Mouse (Mus musculus): ENCODE results near the gene Armc8. TPM values are rescaled to one million over a fixed set of nuclear protein-coding genes. Genes with fewer than 3 reads are reported as not detected.
A peak's percentile ranks its signal among the peaks of the same experiment; 100 is the strongest.

The Armc8 gene
- polyA plus RNA-seq, 1 experiment from 2014 or later: 24.2 TPM

DNA sequence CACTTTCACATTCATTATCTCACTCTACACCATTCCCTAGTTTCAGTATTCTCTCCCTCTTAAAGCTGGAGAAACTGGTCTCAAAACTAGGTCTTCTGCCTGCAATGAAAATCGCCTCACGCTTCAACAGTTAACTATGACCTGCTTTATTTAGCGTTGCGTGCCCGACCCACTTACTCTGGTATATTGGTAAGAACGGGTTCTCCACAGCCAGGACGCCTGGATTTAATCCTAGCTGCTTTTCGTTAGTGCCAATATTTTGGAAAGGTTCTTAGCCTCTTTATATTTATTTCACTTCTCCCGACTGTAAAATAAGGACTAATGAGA lies 335 bp upstream of the Armc8 start:
- H3K27ac ChIP-seq (ENCODE audit: low read length): peak overlapping the region; percentile 99
- no peak for ATAC-seq (ENCODE audit: insufficient read depth, low FRiP score)

DNA sequence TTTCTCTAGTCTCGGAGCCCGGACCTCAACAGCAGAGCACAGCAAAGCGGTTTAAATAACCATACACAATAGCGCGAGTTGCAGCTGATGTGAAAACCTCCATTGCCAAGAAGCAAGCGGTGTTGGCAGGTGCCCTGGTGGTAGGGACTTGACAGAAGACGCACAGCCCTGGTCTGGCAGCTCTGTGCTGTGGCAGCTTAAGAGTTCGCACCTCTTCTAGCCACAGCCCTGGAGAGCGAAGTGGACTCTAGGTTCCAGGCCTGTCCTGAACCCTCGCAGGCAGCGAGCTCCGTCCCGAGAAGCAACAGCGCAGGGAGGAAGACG lies 714 bp downstream of the Armc8 start:
- WGBS: under 1% methylated on average over 15 of the region's 15 CpGs
- H3K27me3 ChIP-seq (ENCODE audit: control insufficient read depth, insufficient read depth, low read length): no peaks in the 10 kb centered on the region
- peak overlapping the region; percentile 98 for H3K9ac ChIP-seq (ENCODE audit: low read length)
- peaks cover 10% of the 10 kb centered on the region for H3K4me1 ChIP-seq (ENCODE audit: control insufficient read depth, insufficient read depth, low read length)
- ATAC-seq (ENCODE audit: insufficient read depth, low FRiP score): no peak; the same call in 1 of the 2 replicates
- H3K27ac ChIP-seq (ENCODE audit: low read length): peak overlapping the region; percentile 99
- no peaks in the 10 kb centered on the region for H3K9me3 ChIP-seq (replicated peaks; ENCODE audit: control insufficient read depth, low read length)
- peak overlapping the region; percentile 90 for H3K4me3 ChIP-seq (replicated peaks; ENCODE audit: low read length)
- no peaks in the 10 kb centered on the region for H3K36me3 ChIP-seq (ENCODE audit: control insufficient read depth, insufficient read depth, low read length)
- H3K4me2 ChIP-seq (ENCODE audit: low read depth, low read length): peak overlapping the region; percentile 84

More for the DNA sequence above, 335 bp upstream of the Armc8 start:
- WGBS: 2% methylated on average over 9 of the region's 9 CpGs
- peaks cover 5% of the 10 kb centered on the region for H3K4me1 ChIP-seq (ENCODE audit: control insufficient read depth, insufficient read depth, low read length)
- H3K36me3 ChIP-seq (ENCODE audit: control insufficient read depth, insufficient read depth, low read length): no peaks in the 10 kb centered on the region
- peak overlapping the region; percentile 98 for H3K9ac ChIP-seq (ENCODE audit: low read length)
- H3K4me3 ChIP-seq (replicated peaks; ENCODE audit: low read length): peak overlapping the region; percentile 90
- no peaks in the 10 kb centered on the region for H3K9me3 ChIP-seq (replicated peaks; ENCODE audit: control insufficient read depth, low read length)
- H3K27me3 ChIP-seq (ENCODE audit: control insufficient read depth, insufficient read depth, low read length): no peaks in the 10 kb centered on the region
- peak overlapping the region; percentile 84 for H3K4me2 ChIP-seq (ENCODE audit: low read depth, low read length)

DNA sequence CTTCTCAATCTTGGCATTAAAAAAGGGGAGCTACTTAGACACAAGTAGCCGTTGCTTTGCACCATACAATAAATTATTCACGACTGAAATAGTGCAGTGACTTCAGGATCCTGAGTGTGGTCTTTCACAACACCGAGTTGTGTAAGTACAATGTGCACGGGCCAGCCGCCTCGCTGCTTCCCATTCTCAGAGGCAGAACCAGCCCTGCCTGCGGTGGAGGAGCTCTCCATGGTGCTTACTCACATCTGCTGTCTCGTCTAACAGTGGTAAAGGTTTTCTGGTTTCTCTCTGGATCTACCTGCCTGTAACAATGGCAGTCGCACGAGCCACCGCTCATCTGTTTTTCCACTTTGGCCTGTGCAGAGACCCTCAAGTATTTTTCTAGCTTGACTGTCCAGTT lies 5.0 kb downstream of the Armc8 start:
- Histone ChIP-seq H3K27ac (ENCODE audit: low read length) (no peak overlapping the region), H3K9ac (ENCODE audit: low read length) (no peak overlapping the region), H3K4me2 (ENCODE audit: low read depth, low read length) (no peak overlapping the region), H3K4me1 (ENCODE audit: control insufficient read depth, insufficient read depth, low read length) (peaks cover 10% of the 10 kb centered on the region), H3K9me3 (replicated peaks; ENCODE audit: control insufficient read depth, low read length) (no peaks in the 10 kb centered on the region), H3K4me3 (replicated peaks; ENCODE audit: low read length) (no peak overlapping the region), H3K36me3 (ENCODE audit: control insufficient read depth, insufficient read depth, low read length) (no peaks in the 10 kb centered on the region), H3K27me3 (ENCODE audit: control insufficient read depth, insufficient read depth, low read length) (no peaks in the 10 kb centered on the region)
- WGBS: 17% methylated on average over 11 of the region's 11 CpGs
- ATAC-seq (ENCODE audit: insufficient read depth, low FRiP score): no peak

DNA sequence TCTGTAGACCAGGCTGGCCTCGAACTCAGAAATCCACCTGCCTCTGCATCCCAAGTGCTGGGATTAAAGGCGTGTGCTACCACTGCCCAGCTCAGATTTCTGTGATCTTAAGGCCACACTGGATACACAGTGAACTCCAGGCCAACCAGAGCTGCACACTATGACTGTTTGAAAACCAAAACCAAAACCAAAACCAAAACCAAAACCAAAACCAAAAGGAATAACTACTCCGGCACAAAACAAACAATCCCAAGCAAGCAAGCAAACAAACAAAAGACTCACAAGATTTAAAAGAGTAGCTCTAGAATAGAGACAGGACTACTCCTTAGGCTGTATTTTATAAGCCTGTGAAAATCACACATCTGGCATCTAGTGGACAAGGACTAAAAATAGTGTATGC lies 8.3 kb downstream of the Armc8 start:
- Histone ChIP-seq H3K4me1 (ENCODE audit: control insufficient read depth, insufficient read depth, low read length) (peaks cover 6% of the 10 kb centered on the region; the same call in 1 of the 2 replicates), H3K4me2 (ENCODE audit: low read depth, low read length) (no peak overlapping the region), H3K9me3 (replicated peaks; ENCODE audit: control insufficient read depth, low read length) (no peaks in the 10 kb centered on the region), H3K36me3 (ENCODE audit: control insufficient read depth, insufficient read depth, low read length) (no peaks in the 10 kb centered on the region), H3K27ac (ENCODE audit: low read length) (no peak overlapping the region), H3K9ac (ENCODE audit: low read length) (no peak overlapping the region), H3K4me3 (replicated peaks; ENCODE audit: low read length) (no peak overlapping the region), H3K27me3 (ENCODE audit: control insufficient read depth, insufficient read depth, low read length) (no peaks in the 10 kb centered on the region)
- 85% methylated on average over 3 of the region's 3 CpGs for WGBS
- no peak for ATAC-seq (ENCODE audit: insufficient read depth, low FRiP score)

DNA sequence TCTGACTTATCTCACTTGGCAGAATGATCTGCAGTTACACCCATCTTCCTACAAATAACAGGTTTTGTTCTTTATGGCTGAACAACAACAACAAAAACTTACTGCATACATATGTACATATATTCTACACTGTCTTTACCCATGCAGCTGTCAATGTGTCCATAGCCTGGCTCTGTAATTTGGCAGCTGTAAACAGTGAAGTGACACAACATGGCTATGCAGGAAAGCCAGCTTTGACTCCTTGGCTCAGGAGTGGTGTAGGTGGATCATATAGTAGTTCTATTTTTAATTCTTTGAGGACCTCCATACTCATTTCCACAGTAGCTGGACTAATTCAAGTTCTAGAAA lies 9.2 kb downstream of the Armc8 start:
- no peak for ATAC-seq (ENCODE audit: insufficient read depth, low FRiP score)
- H3K27me3 ChIP-seq (ENCODE audit: control insufficient read depth, insufficient read depth, low read length): no peaks in the 10 kb centered on the region
- peaks cover 6% of the 10 kb centered on the region; the same call in 1 of the 2 replicates for H3K4me1 ChIP-seq (ENCODE audit: control insufficient read depth, insufficient read depth, low read length)
- no peak overlapping the region for H3K4me3 ChIP-seq (replicated peaks; ENCODE audit: low read length)
- no peak overlapping the region for H3K9ac ChIP-seq (ENCODE audit: low read length)
- no peak overlapping the region for H3K27ac ChIP-seq (ENCODE audit: low read length)
- H3K36me3 ChIP-seq (ENCODE audit: control insufficient read depth, insufficient read depth, low read length): no peaks in the 10 kb centered on the region
- H3K4me2 ChIP-seq (ENCODE audit: low read depth, low read length): no peak overlapping the region
- no peaks in the 10 kb centered on the region for H3K9me3 ChIP-seq (replicated peaks; ENCODE audit: control insufficient read depth, low read length)

DNA sequence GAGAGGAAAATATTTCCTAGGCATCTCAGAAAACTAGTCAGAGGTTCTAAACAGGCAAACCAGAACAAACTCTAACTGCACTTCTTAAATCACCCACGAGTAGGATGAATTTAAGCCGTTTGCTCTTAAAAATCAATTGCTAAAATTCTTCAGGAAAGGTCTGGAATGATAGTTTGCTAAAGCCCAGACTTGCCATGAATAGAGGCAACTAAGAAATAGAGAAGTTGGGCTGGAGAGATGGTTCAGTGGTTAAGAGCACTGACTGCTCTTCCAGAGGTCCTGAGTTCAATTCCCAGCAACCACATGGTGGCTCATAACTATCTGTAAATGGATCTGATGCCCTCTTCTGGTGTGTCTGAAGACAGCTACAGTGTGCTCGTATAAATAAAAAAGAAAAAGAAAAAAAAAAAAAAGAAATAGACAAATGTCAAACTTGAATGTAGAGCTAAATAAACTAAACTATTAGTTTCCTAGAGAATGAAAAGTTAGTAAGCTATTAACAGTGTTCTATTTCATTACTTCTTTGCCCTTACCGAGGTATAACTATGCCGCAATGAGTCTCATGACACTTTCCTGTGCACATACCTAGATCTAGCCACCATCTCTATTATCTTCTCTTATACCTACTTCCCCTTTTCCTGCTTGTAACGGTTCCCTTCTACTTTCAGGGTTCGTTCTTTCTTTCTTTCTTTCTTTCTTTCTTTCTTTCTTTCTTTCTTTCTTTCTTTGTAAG lies 9.7 kb downstream of the Armc8 start:
- 82% methylated on average over 7 of the region's 7 CpGs for WGBS
- no peak overlapping the region for H3K27ac ChIP-seq (ENCODE audit: low read length)
- no peaks in the 10 kb centered on the region for H3K36me3 ChIP-seq (ENCODE audit: control insufficient read depth, insufficient read depth, low read length)
- no peak overlapping the region for H3K4me2 ChIP-seq (ENCODE audit: low read depth, low read length)
- no peaks in the 10 kb centered on the region for H3K9me3 ChIP-seq (replicated peaks; ENCODE audit: control insufficient read depth, low read length)
- H3K4me1 ChIP-seq (ENCODE audit: control insufficient read depth, insufficient read depth, low read length): peaks cover 5% of the 10 kb centered on the region; the same call in 1 of the 2 replicates
- H3K27me3 ChIP-seq (ENCODE audit: control insufficient read depth, insufficient read depth, low read length): no peaks in the 10 kb centered on the region
- no peak overlapping the region for H3K9ac ChIP-seq (ENCODE audit: low read length)
- no peak overlapping the region for H3K4me3 ChIP-seq (replicated peaks; ENCODE audit: low read length)
- no peak for ATAC-seq (ENCODE audit: insufficient read depth, low FRiP score)

DNA sequence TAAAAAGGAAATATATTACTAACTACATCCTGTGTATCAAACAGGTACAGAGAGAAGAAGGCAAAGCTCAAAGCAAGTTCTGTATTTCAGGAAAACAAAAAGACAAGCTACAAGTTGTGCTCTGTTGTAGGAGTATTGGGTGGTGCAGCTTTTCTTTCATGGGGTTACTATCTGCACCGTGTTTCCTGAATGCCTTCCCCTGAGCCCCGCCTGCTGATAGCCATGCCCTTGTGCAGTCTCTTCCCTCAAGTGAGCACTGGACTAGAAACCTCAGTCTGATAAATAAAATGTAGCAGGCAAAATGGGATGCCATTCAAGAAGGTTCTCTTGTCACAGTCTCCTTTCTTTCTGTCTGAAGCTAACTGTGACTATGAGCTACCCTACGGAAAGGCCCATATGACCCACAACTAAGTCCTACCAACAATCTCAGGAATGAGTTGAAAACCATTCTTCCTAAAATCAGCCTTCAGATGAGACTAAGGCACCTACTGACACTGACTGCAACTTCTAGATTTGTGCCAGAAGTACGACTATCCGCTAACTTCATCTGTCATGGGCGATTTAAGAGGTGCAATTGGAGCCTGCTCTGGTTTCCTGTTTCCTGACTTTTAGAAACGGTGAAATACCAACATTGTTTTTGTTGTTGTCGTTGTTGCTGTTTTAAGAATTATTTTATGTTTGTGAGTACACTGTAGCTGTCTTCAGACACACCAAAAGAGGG lies 11.0 kb downstream of the Armc8 start:
- 81% methylated on average over 8 of the region's 8 CpGs for WGBS
- Histone ChIP-seq H3K4me1 (ENCODE audit: control insufficient read depth, insufficient read depth, low read length) (no peaks in the 10 kb centered on the region), H3K4me2 (ENCODE audit: low read depth, low read length) (no peak overlapping the region), H3K9ac (ENCODE audit: low read length) (no peak overlapping the region), H3K4me3 (replicated peaks; ENCODE audit: low read length) (no peak overlapping the region), H3K36me3 (ENCODE audit: control insufficient read depth, insufficient read depth, low read length) (no peaks in the 10 kb centered on the region), H3K9me3 (replicated peaks; ENCODE audit: control insufficient read depth, low read length) (no peaks in the 10 kb centered on the region), H3K27ac (ENCODE audit: low read length) (no peak overlapping the region), H3K27me3 (ENCODE audit: control insufficient read depth, insufficient read depth, low read length) (no peaks in the 10 kb centered on the region)
- no peak for ATAC-seq (ENCODE audit: insufficient read depth, low FRiP score)

DNA sequence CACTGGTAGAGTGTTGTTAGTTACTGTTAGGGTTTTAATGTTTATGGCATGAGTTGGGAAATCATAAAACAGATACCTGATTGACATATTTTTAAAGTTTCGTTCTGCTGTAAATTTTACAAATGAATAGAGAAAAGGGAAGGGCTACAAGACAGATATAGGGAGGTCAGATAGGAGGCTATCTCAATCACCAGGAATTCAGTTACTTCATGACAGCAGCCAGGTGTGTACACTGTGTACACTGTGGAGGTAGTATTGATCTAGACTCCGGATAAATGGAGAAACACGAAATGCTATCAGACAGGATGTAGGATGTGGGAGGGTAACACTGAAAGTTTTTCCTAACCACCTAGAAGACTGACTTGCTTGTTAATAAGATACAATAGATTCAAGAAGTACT lies 13.4 kb downstream of the Armc8 start:
- Histone ChIP-seq H3K4me1 (ENCODE audit: control insufficient read depth, insufficient read depth, low read length) (peaks cover 4% of the 10 kb centered on the region; the same call in 1 of the 2 replicates), H3K9ac (ENCODE audit: low read length) (no peak overlapping the region), H3K27me3 (ENCODE audit: control insufficient read depth, insufficient read depth, low read length) (no peaks in the 10 kb centered on the region), H3K27ac (ENCODE audit: low read length) (no peak overlapping the region), H3K4me3 (replicated peaks; ENCODE audit: low read length) (no peak overlapping the region), H3K9me3 (replicated peaks; ENCODE audit: control insufficient read depth, low read length) (no peaks in the 10 kb centered on the region), H3K4me2 (ENCODE audit: low read depth, low read length) (no peak overlapping the region), H3K36me3 (ENCODE audit: control insufficient read depth, insufficient read depth, low read length) (no peaks in the 10 kb centered on the region)
- no peak for ATAC-seq (ENCODE audit: insufficient read depth, low FRiP score)
- 72% methylated on average over 3 of the region's 3 CpGs for WGBS

DNA sequence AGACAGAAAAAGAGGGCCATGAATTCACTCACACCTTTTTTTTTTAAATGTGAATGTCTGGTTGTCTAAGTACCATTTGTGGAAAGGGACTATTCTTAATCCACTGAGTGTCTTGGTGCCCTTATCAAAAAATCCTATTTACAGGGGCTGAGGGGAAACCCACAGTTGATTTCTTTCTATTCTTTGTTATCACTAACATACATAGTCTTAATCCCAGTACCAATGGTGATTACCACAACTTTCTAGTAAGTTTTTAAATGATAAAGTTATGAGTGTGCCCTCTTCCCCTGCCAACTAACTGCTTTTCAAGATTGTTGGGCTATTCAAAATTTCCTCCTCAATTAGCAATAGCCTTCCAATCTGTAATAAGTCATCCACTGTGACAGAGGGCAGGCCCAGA lies 14.6 kb downstream of the Armc8 start:
- Histone ChIP-seq H3K9ac (ENCODE audit: low read length) (no peak overlapping the region), H3K27ac (ENCODE audit: low read length) (no peak overlapping the region), H3K4me2 (ENCODE audit: low read depth, low read length) (no peak overlapping the region), H3K27me3 (ENCODE audit: control insufficient read depth, insufficient read depth, low read length) (no peaks in the 10 kb centered on the region), H3K36me3 (ENCODE audit: control insufficient read depth, insufficient read depth, low read length) (no peaks in the 10 kb centered on the region), H3K9me3 (replicated peaks; ENCODE audit: control insufficient read depth, low read length) (no peaks in the 10 kb centered on the region), H3K4me1 (ENCODE audit: control insufficient read depth, insufficient read depth, low read length) (peaks cover 4% of the 10 kb centered on the region; the same call in 1 of the 2 replicates), H3K4me3 (replicated peaks; ENCODE audit: low read length) (no peak overlapping the region)
- no peak for ATAC-seq (ENCODE audit: insufficient read depth, low FRiP score)

Data from stomach, embryonic 16.5 days (tissue).